Comparison of ENCODE assay signal across 9 mouse cellular contexts in the genomic region with DNA sequence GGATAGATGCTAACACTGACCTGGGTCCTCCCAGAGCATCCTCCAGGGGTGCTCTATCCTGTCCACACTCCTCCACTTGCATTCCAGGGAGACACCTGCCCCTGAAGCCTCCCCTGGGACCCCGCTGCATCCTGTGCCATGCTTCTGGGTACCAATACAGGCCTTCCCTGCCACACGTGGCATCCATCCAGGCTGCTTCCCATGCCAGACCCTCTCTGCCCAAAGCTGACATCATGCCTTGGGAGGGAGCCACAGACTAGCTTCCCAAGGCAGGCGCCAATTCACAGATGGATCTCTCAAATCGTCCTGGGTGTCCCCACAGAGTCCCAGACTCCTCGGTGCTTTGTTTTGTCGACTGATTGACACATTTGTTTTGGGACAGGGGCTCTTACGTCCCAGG. TPM values are rescaled to one million over a fixed set of nuclear protein-coding genes. Genes with fewer than 3 reads are reported as not detected.
A peak's percentile ranks its signal among the peaks of the same experiment; 100 is the strongest.
DNase-seq lines count a peak whose midpoint lies in the region; ATAC-seq and TF ChIP-seq lines count a peak whose summit lies in the region.
"Had no signal": no experiment of that assay in that cellular context is flagged by ENCODE, and none has a peak within 500 bp of the region (broad histone marks: within the 10 kb centered on the region; RNA-seq: fewer than 3 reads in every experiment).

No protein-coding gene starts in this region.

- H3K9me3 ChIP-seq in lung, postnatal 0 days (ENCODE audit: low read length) = no peaks in the 10 kb centered on the region
- no peaks in the 10 kb centered on the region for H3K9me3 ChIP-seq in midbrain, embryonic 13.5 days

- H3K27me3 ChIP-seq in lung, postnatal 0 days (replicated peaks; ENCODE audit: insufficient read depth, low read length) = no peaks in the 10 kb centered on the region
- H3K27me3 ChIP-seq in midbrain, embryonic 13.5 days = no peaks in the 10 kb centered on the region

- 65% methylated on average over 7 of the region's 7 CpGs for WGBS in lung, postnatal 0 days
- 64% methylated on average over 7 of the region's 7 CpGs for WGBS in midbrain, embryonic 13.5 days

- peak; percentile 31; the same call in 1 of the 2 replicates for ATAC-seq in lung, postnatal 0 days
- peak; percentile 61 for ATAC-seq in midbrain, embryonic 13.5 days
- no peak for ATAC-seq in megakaryocyte progenitor cell, adult 5-6 weeks (replicated peaks; ENCODE audit: poor library complexity)

- H3K9ac ChIP-seq in lung, postnatal 0 days (replicated peaks; ENCODE audit: low read depth) = no peak overlapping the region
- no peak overlapping the region for H3K9ac ChIP-seq in midbrain, embryonic 13.5 days (replicated peaks)

- no peak for TF ChIP-seq EP300 in lung, postnatal 0 days (IDR thresholded peaks at IDR 0.05)

- no peak overlapping the region for H3K4me3 ChIP-seq in lung, postnatal 0 days (ENCODE audit: low read depth, low read length)
- H3K4me3 ChIP-seq in midbrain, embryonic 13.5 days (replicated peaks) = no peak overlapping the region

- no peak overlapping the region for H3K27ac ChIP-seq in lung, postnatal 0 days (ENCODE audit: low read length)
- no peak overlapping the region for H3K27ac ChIP-seq in midbrain, embryonic 13.5 days

- H3K4me1 ChIP-seq in lung, postnatal 0 days (ENCODE audit: insufficient read depth, low read depth, low read length) = no peaks in the 10 kb centered on the region
- peaks cover 23% of the 10 kb centered on the region for H3K4me1 ChIP-seq in midbrain, embryonic 13.5 days (replicated peaks)

- DNase-seq in lung, postnatal 0 days (ENCODE audit: low spot score) = no peak
- no peak for DNase-seq in lung, postnatal 25 days (ENCODE audit: low spot score)
- peak; percentile 97 for DNase-seq in cerebellum, adult 9-10 months
- peak; percentile 79 for DNase-seq in heart, postnatal 4 days
- no peak for DNase-seq in kidney, adult 9 months
- no peak for DNase-seq in c-Kit-positive CD71-positive TER-119-positive erythroid progenitor cells, embryonic 14.5 days (ENCODE audit: low spot score)

- no peak overlapping the region for H3K4me2 ChIP-seq in lung, postnatal 0 days (replicated peaks; ENCODE audit: low read depth, low read length)
- H3K4me2 ChIP-seq in midbrain, embryonic 13.5 days (replicated peaks) = no peak overlapping the region

- no peak for TF ChIP-seq CTCF in lung, postnatal 0 days (IDR thresholded peaks at IDR 0.05)

- H3K36me3 ChIP-seq in lung, postnatal 0 days (ENCODE audit: insufficient read depth, low read length) = peaks cover 14% of the 10 kb centered on the region; the same call in 1 of the 2 replicates
- H3K36me3 ChIP-seq in midbrain, embryonic 13.5 days = peaks cover 69% of the 10 kb centered on the region

RNA-seq across cellular contexts. Expression of gene Clip2, which starts 21.4 kb away (rescaled TPM):
- polyA plus RNA-seq in lung, postnatal 0 days (2015; fragmentation: Nextera tagmentation; extraction: Ambion mirVana) = 3.0 and 4.1 TPM in 2 replicates
- 10 to 100 TPM; 13.0 to 14.2 TPM for total RNA-seq in heart, postnatal 4 days (2021)
- 13.4 and 15.3 TPM in 2 replicates for polyA plus RNA-seq in midbrain, embryonic 13.5 days (2015; fragmentation: Nextera tagmentation; extraction: Ambion mirVana)
- total RNA-seq in megakaryocyte progenitor cell, adult 5-6 weeks (2015) = 2.1 and 2.2 TPM in 2 replicates
- total RNA-seq in megakaryocyte progenitor cell, adult 5-6 weeks (2017) = 4.0 and 17.6 TPM in 2 replicates

RNA-seq across cellular contexts. Expression of gene Syna, which starts 29.1 kb away (rescaled TPM):
- polyA plus RNA-seq in lung, postnatal 0 days (2015; fragmentation: Nextera tagmentation; extraction: Ambion mirVana) = 0.24 and 0.67 TPM in 2 replicates
- total RNA-seq in heart, postnatal 4 days (2021) = not detected
- polyA plus RNA-seq in midbrain, embryonic 13.5 days (2015; fragmentation: Nextera tagmentation; extraction: Ambion mirVana) = 0.47 and 0.48 TPM in 2 replicates
- total RNA-seq in megakaryocyte progenitor cell, adult 5-6 weeks (2015) = not detected in 2 replicates
- not detected in 2 replicates for total RNA-seq in megakaryocyte progenitor cell, adult 5-6 weeks (2017)
- total RNA-seq: liver, adult 2 months had no signal
- polyA plus RNA-seq: liver, adult 2 months had no signal

RNA-seq across cellular contexts. Expression of gene Rfc2, which starts 50.3 kb away (rescaled TPM):
- 84.4 and 95.9 TPM in 2 replicates for polyA plus RNA-seq in lung, postnatal 0 days (2015; fragmentation: Nextera tagmentation; extraction: Ambion mirVana)
- total RNA-seq in heart, postnatal 4 days (2021) = 10 to 100 TPM; 75.2 to 78.2 TPM
- polyA plus RNA-seq in midbrain, embryonic 13.5 days (2015; fragmentation: Nextera tagmentation; extraction: Ambion mirVana) = 215 and 219 TPM in 2 replicates
- 230 and 236 TPM in 2 replicates for total RNA-seq in megakaryocyte progenitor cell, adult 5-6 weeks (2015)
- total RNA-seq in megakaryocyte progenitor cell, adult 5-6 weeks (2017) = 145 and 166 TPM in 2 replicates

Comparison
In these comparisons a context has a peak if more than half of its experiments do, and no peak if none do; other contexts are left out.
1. DNase-seq: peak in cerebellum, adult 9-10 months (single experiment) and heart, postnatal 4 days (single experiment); none in lung, postnatal 0 days (single experiment), lung, postnatal 25 days (single experiment), kidney, adult 9 months (single experiment) and c-Kit-positive CD71-positive TER-119-positive erythroid progenitor cells, embryonic 14.5 days (single experiment).